Mouse (Mus musculus): ENCODE data around the gene Commd1. TPM values are rescaled to one million over a fixed set of nuclear protein-coding genes. Genes with fewer than 3 reads are reported as not detected.

Commd1 gene
- polyA plus RNA-seq, 1 experiment from 2014 or later: 127 TPM

DNA sequence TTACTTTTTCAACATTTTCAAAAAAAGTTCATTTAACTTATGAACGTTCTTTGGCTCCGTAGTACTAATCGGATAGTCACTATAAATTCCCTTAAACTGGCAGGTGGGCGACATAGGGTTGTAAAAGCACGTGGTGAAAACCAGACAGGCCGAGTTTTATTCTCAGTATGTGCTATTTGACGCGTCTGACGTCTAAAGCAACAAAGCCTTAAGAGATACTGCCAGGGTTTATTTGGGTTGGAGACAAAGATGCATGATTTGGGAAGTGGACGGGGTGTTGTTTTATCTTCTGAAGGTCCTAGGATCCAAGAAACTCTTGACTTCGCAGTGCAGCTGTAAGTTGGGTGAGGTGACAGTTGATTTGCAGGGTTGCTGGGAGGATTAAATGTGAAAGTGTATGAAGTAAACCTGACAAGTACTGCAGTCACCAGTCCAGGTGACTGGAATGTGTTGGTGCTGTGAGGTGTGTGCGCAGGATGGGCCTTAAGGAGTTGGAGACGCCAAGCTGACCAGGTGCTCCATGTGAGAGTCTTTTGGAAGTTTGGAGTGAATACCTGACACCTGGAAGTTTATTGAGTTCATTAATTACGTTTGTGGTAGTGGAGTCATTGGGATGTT, 9.1 kb upstream of the Commd1 start:
- CTCF ChIA-PET: interaction anchor here (0.8 to 1.5 kb wide), 3 partner anchors 9 to 16 kb away, joined by 3 to 5 read pairs (median 4); partner anchors contain the start of genes Commd1 and Fam161a
- ATAC-seq (no peak), DNase-seq (ENCODE audit: low read depth, low spot score) (no peak)
- TF ChIP-seq CTCF (IDR thresholded peaks at IDR 0.05): no peak
- POLR2A ChIA-PET: interaction anchor here (0.6 to 1.7 kb wide), 6 partner anchors 9 to 557 kb away, joined by 3 to 4 read pairs (median 4); partner anchors contain the start of gene Commd1
- in situ Hi-C loops (cut with MboI; ENCODE audit: low pct_unique_long_range_greater_than_20kb): loop anchor here (25.0 kb wide), 2 partner anchors 571 to 771 kb away; partner anchors contain the start of gene Rel
- H3K27me3 ChIP-seq: no peaks in the 10 kb centered on the region

DNA sequence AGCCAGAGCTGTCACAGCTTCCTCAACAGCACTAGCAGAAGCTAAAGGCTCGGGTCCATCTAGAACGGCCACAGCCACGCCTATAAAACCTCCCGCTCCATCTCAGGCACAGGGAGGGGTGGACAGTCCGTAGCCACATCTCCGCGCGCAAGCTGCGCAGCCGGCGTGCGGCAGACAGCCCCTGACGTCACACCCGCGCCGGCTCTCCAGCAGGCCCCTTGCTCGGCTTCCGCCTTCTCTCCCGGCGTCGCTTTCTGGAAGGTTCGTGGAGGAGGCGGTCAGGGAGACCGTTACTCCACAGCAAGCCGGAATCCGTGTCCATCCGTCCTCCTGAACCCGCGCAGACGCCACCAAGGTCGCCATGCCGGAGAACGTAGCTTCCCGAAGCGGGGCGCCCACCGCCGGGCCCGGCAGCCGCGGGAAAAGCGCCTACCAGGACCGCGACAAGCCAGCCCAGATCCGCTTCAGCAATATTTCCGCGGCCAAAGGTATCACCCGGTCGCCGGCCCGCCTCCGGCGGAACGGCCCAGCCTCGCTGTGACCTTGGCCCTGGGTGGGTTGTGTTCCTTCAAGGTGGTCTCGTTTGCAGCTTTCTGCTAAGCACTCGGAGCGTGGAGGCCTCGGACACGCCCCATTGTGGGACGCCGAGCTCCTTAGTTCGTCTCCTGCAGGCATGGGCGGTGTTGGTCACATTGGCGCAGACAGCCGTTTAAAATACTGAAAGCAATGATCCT, 8.4 kb upstream of the Commd1 start, which contains the start of gene Cct4:
Cct4 (plus strand) TSS at position 127 of the 734 bp plus-strand sequence.
- TF ChIP-seq CTCF (IDR thresholded peaks at IDR 0.05): no peak
- in situ Hi-C loops (cut with MboI; ENCODE audit: low pct_unique_long_range_greater_than_20kb): loop anchor here (25.0 kb wide), 2 partner anchors 572 to 772 kb away; partner anchors contain the start of gene Rel
- ATAC-seq (peak; percentile 95), DNase-seq (ENCODE audit: low read depth, low spot score) (no peak)
- CTCF ChIA-PET: interaction anchor here (0.8 to 1.5 kb wide), 4 partner anchors 8 to 281 kb away, joined by 3 to 5 read pairs (median 4); partner anchors contain the start of genes Commd1 and Fam161a
- POLR2A ChIA-PET: interaction anchor here (0.6 to 1.7 kb wide), 7 partner anchors 8 to 556 kb away, joined by 3 to 4 read pairs (median 4); partner anchors contain the start of gene Commd1
- no peaks in the 10 kb centered on the region for H3K27me3 ChIP-seq

DNA sequence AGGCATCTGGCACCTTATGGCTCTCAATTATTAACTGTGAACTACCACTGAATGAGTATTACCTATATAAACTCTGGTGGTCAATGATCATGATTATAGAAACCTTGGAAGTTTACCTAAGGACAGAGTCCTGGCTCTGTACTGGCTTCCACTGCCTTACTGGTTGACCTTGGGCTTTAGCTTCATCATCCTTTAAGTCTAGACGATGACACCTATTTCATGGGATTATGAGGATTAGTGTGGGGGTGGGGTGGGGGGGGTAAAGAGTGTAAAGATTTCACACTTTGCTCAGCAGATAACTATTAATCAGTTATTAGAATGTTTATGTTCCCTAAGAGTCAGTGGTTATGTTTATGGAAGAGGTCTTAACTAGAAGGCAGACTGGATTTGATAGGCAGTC, 7.6 kb upstream of the Commd1 start:
- H3K27me3 ChIP-seq: no peaks in the 10 kb centered on the region
- CTCF ChIA-PET: interaction anchor here (1.4 kb wide), 1 partner anchor 281 kb away, joined by 4 read pairs; no protein-coding TSS in a partner anchor
- no peak for TF ChIP-seq CTCF (IDR thresholded peaks at IDR 0.05)
- in situ Hi-C loops (cut with MboI; ENCODE audit: low pct_unique_long_range_greater_than_20kb): loop anchor here (5.0 to 25.0 kb wide), 3 partner anchors 283 to 773 kb away; partner anchors contain the start of gene Rel
- POLR2A ChIA-PET: interaction anchor here (0.9 to 1.7 kb wide), 4 partner anchors 7 to 382 kb away, joined by 3 to 4 read pairs (median 4); partner anchors contain the start of gene Commd1
- DNase-seq (ENCODE audit: low read depth, low spot score) (no peak), ATAC-seq (no peak)

DNA sequence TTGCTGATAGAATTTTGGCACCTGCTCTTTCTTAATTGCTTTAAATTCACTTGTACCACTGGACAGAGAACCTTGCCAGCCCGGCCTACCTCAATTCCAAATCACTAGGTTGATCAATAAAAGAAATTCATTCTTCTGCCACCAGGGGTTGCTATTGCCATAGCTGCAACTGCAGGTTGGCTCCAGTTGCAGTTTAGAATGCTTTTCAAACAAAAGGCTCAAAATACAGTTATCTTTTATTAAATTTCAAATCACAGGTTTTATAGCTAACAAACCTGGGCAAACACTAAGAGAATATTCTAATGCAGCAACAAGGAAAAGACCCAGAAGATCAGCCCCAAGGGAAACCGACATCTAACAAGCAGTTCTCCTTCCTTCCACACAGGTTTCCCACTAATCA, 5.2 kb upstream of the Commd1 start:
- TF ChIP-seq CTCF (IDR thresholded peaks at IDR 0.05): peak; percentile 90
- ATAC-seq (no peak), DNase-seq (ENCODE audit: low read depth, low spot score) (no peak)
- in situ Hi-C loops (cut with MboI; ENCODE audit: low pct_unique_long_range_greater_than_20kb): loop anchor here (5.0 to 25.0 kb wide), 3 partner anchors 285 to 775 kb away; partner anchors contain the start of gene Rel
- H3K27me3 ChIP-seq: no peaks in the 10 kb centered on the region
- ChIA-PET CTCF (interaction anchor here (0.7 to 1.8 kb wide), 13 partner anchors 10 to 781 kb away, joined by 3 to 6 read pairs (median 3); partner anchors contain the start of gene Fam161a), POLR2A (interaction anchor here (0.6 kb wide), 1 partner anchor 16 kb away, joined by 7 read pairs; the partner anchor contains the start of gene Zrsr1)

DNA sequence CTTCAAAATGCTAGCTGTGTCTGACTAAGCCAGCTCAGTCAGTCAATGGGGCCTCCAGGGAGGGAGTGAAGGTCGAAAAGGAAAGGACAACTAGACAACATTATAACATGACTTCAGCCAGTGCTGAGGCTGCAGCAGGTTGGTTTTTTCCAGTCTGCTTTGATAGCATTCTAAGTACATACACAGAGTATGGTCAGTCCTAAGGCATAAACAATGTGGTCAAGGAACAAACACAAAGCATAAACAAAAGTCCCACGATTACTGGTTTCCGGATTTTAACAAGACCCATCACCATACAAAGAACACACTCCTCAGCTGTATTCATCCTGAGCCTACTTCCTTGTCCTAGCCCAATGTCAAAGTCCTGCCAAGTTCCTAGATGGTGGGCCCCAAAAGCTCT, 3.3 kb upstream of the Commd1 start:
- CTCF ChIA-PET: interaction anchor here (1.1 kb wide), 1 partner anchor 427 kb away, joined by 3 read pairs; no protein-coding TSS in a partner anchor
- DNase-seq (ENCODE audit: low read depth, low spot score): no peak
- no peak for ATAC-seq
- POLR2A ChIA-PET: no interaction called here
- no peak for TF ChIP-seq CTCF (IDR thresholded peaks at IDR 0.05)
- in situ Hi-C loops (cut with MboI; ENCODE audit: low pct_unique_long_range_greater_than_20kb): loop anchor here (5.0 to 25.0 kb wide), 3 partner anchors 287 to 777 kb away; partner anchors contain the start of gene Rel
- H3K27me3 ChIP-seq: no peaks in the 10 kb centered on the region

DNA sequence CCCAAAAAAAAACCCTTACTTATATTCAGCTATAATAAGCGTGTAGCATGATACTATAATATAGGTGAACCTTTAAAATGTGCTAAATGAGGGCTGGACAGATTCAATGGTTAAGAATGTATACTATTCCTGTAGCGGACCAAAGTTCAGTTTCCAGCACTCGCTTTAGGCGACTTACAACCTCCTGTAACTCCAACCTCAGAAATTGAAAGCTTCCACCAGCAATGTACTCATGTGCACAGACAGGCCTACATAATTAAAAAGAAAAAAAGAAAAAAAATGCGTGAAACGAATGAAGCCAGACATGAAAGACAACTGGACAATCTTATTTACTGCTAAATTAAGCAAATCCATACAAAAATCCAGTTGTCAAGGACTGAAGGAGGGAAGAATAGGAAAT, 664 bp upstream of the Commd1 start:
- no peak for ATAC-seq
- in situ Hi-C loops (cut with MboI; ENCODE audit: low pct_unique_long_range_greater_than_20kb): loop anchor here (25.0 kb wide), 2 partner anchors 579 to 779 kb away; partner anchors contain the start of gene Rel
- CTCF ChIA-PET: interaction anchor here (1.0 to 1.4 kb wide), 5 partner anchors 8 to 357 kb away, joined by 3 to 6 read pairs (median 4); no protein-coding TSS in a partner anchor
- POLR2A ChIA-PET: interaction anchor here (0.9 to 1.8 kb wide), 2 partner anchors 8 to 9 kb away, joined by 3 to 4 read pairs; partner anchors contain the start of gene Cct4
- no peak for DNase-seq (ENCODE audit: low read depth, low spot score)
- TF ChIP-seq CTCF (IDR thresholded peaks at IDR 0.05): no peak
- H3K27me3 ChIP-seq: no peaks in the 10 kb centered on the region

DNA sequence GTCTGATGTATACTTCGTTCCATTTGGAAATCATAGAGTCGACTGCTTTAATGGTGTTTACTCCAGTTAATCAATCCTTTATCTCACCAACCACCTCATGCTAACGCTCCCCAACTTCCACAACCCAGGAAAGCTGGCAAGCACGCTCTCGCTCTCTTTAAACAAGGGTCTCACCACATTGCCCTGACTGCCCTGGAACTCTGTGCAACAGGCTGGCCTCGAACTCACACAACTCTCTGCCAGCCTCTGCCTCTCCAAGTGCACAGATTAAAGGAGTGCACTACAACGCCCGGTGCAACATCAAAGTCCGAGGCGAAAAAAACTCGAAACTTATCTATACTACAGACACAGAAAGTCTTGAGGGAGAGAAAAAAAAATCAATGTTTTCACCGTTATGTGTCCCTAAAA, 635 bp downstream of the Commd1 start:
- DNase-seq (ENCODE audit: low read depth, low spot score) (no peak), ATAC-seq (peak; percentile 52)
- in situ Hi-C loops (cut with MboI; ENCODE audit: low pct_unique_long_range_greater_than_20kb): loop anchor here (25.0 kb wide), 2 partner anchors 581 to 781 kb away; partner anchors contain the start of gene Rel
- TF ChIP-seq CTCF (IDR thresholded peaks at IDR 0.05): no peak
- CTCF ChIA-PET: interaction anchor here (1.1 to 1.4 kb wide), 3 partner anchors 12 to 25 kb away, joined by 3 to 6 read pairs (median 3); no protein-coding TSS in a partner anchor
- H3K27me3 ChIP-seq: no peaks in the 10 kb centered on the region
- POLR2A ChIA-PET: interaction anchor here (0.8 to 1.8 kb wide), 2 partner anchors 8 to 23 kb away, joined by 3 read pairs; no protein-coding TSS in a partner anchor

DNA sequence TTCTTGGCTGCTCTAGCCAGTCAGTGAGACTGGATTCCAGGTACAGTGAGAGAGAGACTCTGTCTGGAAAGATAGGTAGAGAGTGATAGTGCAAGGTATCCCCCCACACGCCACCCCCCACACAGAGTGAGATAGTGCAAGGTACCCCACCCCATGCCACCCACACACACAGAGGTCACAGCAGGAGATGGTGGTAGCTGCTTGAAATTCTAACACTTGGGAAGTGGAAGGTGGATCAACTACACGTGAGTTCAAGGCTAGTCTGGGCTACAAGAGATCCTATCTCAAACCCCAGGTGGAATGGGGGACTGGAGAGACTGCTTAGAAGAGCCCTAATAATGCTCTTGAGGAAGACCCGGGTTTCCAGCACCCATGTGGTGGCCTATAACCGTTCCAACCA, 1.1 kb downstream of the Commd1 start:
- ChIA-PET CTCF (no interaction called here), POLR2A (no interaction called here)
- in situ Hi-C loops (cut with MboI; ENCODE audit: low pct_unique_long_range_greater_than_20kb): loop anchor here (25.0 kb wide), 2 partner anchors 581 to 781 kb away; partner anchors contain the start of gene Rel
- ATAC-seq (no peak), DNase-seq (ENCODE audit: low read depth, low spot score) (no peak)
- TF ChIP-seq CTCF (IDR thresholded peaks at IDR 0.05): no peak
- no peaks in the 10 kb centered on the region for H3K27me3 ChIP-seq

DNA sequence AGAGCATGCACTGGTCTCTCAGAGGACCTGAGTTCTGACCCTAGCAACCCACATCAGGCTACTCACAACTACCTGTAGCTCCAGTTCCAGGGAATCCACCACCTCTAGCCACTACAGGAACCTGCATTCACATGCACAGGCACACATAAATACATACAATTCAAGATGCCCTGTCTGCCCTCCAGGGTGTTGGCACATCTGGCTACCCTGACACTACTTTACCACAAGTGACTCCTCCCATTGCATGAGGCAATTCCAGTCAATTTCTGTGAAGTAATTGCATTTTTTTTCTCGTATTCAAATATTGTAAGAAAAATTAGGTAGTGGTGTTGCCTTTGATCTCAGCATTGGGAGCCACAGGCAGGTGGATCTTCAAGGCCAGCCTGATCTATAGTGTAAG, 3.0 kb downstream of the Commd1 start:
- ChIA-PET CTCF (no interaction called here), POLR2A (no interaction called here)
- no peak for TF ChIP-seq CTCF (IDR thresholded peaks at IDR 0.05)
- DNase-seq (ENCODE audit: low read depth, low spot score) (no peak), ATAC-seq (no peak)
- H3K27me3 ChIP-seq: no peaks in the 10 kb centered on the region
- in situ Hi-C loops (cut with MboI; ENCODE audit: low pct_unique_long_range_greater_than_20kb): loop anchor here (25.0 kb wide), 2 partner anchors 583 to 783 kb away; partner anchors contain the start of gene Rel

DNA sequence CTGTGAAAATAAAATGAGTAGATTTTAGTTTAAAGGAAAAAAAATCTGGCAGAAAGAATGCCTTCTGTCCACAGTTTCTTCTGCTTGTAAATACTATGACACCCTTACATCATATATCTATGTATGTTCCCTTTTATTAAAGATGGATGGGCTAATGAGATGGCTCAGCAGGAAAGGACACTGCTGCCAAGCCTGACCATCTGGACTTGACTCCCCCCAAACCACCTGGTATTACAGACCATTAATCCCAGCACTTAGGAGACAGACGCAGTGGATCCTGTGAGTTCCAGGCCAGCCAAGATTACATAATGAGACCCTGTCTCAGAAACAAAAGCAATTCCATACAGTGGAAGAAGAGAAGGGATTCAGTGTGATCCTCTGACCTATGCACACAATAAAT, 3.5 kb downstream of the Commd1 start:
- TF ChIP-seq CTCF (IDR thresholded peaks at IDR 0.05): no peak
- ATAC-seq (no peak), DNase-seq (ENCODE audit: low read depth, low spot score) (no peak)
- in situ Hi-C loops (cut with MboI; ENCODE audit: low pct_unique_long_range_greater_than_20kb): loop anchor here (25.0 kb wide), 2 partner anchors 584 to 784 kb away; partner anchors contain the start of gene Rel
- ChIA-PET CTCF (no interaction called here), POLR2A (no interaction called here)
- H3K27me3 ChIP-seq: no peaks in the 10 kb centered on the region
